Mouse (Mus musculus): ENCODE data around the gene Pcolce2. TPM values are rescaled to one million over a fixed set of nuclear protein-coding genes. Genes with fewer than 3 reads are reported as not detected.

The Pcolce2 gene
- under 1 TPM in 1 of 2 experiments, not detected in 1; 0.20 TPM for total RNA-seq (2023)

GRCm38 (mm10) chr9:95637271-95638181, at the start of gene Pcolce2:
Pcolce2 (plus strand) TSS chr9:95637601.

Other genes starting within 250 kb of the Pcolce2 start
- 1 to 10 TPM; 1.6 to 2.3 TPM for gene Chst2, start 230.9 kb upstream of the Pcolce2 start, total RNA-seq (2023)
- 100 to 1,000 TPM in 1 of 2 experiments, 10 to 100 TPM in 1; 94.9 to 113 TPM for gene U2surp, start 125.6 kb upstream of the Pcolce2 start, total RNA-seq (2023)
- gene Paqr9, start 77.9 kb upstream of the Pcolce2 start, total RNA-seq (2023), result under 1 TPM; 0.12 to 0.32 TPM
- gene Trpc1, start 112.8 kb downstream of the Pcolce2 start, total RNA-seq (2023), result not detected
- gene Pls1, start 207.7 kb downstream of the Pcolce2 start, total RNA-seq (2023), result under 1 TPM in 1 of 2 experiments, not detected in 1; 0.64 TPM
- 10 to 100 TPM; 27.6 to 30.0 TPM for gene Atr, start 220.0 kb downstream of the Pcolce2 start, total RNA-seq (2023)

All from T-cell, adult 66 days (primary cell).